Mouse (Mus musculus) thymus, adult 2 months (tissue): ENCODE data around the gene Pnpla1.

Source experiments
- CTCF ChIP-seq: fragments of 200-500 bp; IDR thresholded peaks from 2 replicates; pipeline ENCODE4 v1.5.1; 2012; ENCODE audit warnings: mild to moderate bottlenecking, control low read depth, low read length, moderate library complexity, borderline replicate concordance; ENCODE audit not compliant: control insufficient read depth, poor library complexity, insufficient read depth; ENCODE audit errors: extremely low read depth
- POLR2A ChIP-seq: fragments of 200-500 bp; IDR thresholded peaks from 2 replicates; pipeline ENCODE4 v1.6.1; 2012; ENCODE audit warnings: mild to moderate bottlenecking, low read length, control low read depth, moderate library complexity; ENCODE audit not compliant: control insufficient read depth, poor library complexity, insufficient read depth; ENCODE audit errors: extremely low read depth

DNA sequence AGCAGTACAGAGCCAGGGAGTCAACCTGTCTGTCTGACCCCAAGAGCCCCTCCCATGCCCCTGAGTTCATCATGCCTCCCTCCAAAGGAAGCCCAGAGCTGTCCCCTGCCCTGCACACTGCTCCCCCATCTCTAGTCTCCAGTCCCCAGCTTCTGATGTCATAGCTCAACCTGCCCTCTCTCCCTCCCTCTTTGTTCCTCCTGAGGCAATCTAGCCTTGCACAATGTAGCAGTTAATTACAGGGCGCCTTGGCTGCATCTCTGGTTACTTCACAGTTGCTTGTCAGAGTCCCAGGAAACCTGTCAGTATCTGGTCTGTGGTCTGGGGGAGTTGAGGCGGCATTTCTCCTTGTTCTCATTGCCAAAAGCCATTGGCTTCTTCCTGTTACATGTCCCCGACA, 2.2 kb upstream of the Pnpla1 start:
- TF ChIP-seq CTCF (no peak), POLR2A (no peak)
